Mouse (Mus musculus): Measurements from ENCODE around the gene Wdr31. TPM values are rescaled to one million over a fixed set of nuclear protein-coding genes. Genes with fewer than 3 reads are reported as not detected.
"Not testable (repeated sequence)": the region's sequence is repeated elsewhere in the genome, so short reads cannot be mapped to it uniquely, and the experiment has no call there.

Wdr31 gene
- total RNA-seq, 4 experiments from 2014 or later = 7.7 to 10.0 (median 8.5) TPM

GRCm38 (mm10) chr4:62496815-62497214 is 26.1 kb upstream of the Wdr31 start:
- peak in 1 of 2 experiments; percentile 56 for DNase-seq (ENCODE audit: low spot score in 2 of 2)

- no peak for DNase-seq (ENCODE audit: low spot score in 2 of 2)
Observed at GRCm38 (mm10) chr4:62495946-62496345, 25.2 kb upstream of the Wdr31 start.

GRCm38 (mm10) chr4:62494230-62494629 is 23.5 kb upstream of the Wdr31 start:
- DNase-seq (ENCODE audit: low spot score in 2 of 2) = no peak

GRCm38 (mm10) chr4:62492682-62493081 is 22.0 kb upstream of the Wdr31 start:
- DNase-seq (ENCODE audit: low spot score in 2 of 2) = no peak

GRCm38 (mm10) chr4:62487914-62488313 is 17.2 kb upstream of the Wdr31 start:
- DNase-seq (ENCODE audit: low spot score in 2 of 2) = no peak

- no peak for DNase-seq (ENCODE audit: low spot score in 2 of 2)
Observed at GRCm38 (mm10) chr4:62487172-62487571, 16.5 kb upstream of the Wdr31 start.

- no peak for DNase-seq (ENCODE audit: low spot score in 2 of 2)
Observed at GRCm38 (mm10) chr4:62486162-62486696, 15.5 kb upstream of the Wdr31 start.

- DNase-seq (ENCODE audit: low spot score in 2 of 2) = no peak
Observed at GRCm38 (mm10) chr4:62485450-62486161, 14.9 kb upstream of the Wdr31 start.

GRCm38 (mm10) chr4:62484928-62485327 is 14.2 kb upstream of the Wdr31 start:
- DNase-seq (ENCODE audit: low spot score in 2 of 2) = no peak

- no peak for DNase-seq (ENCODE audit: low spot score in 2 of 2)
Observed at GRCm38 (mm10) chr4:62480709-62481605, 10.3 kb upstream of the Wdr31 start.

- no peak for DNase-seq (ENCODE audit: low spot score in 2 of 2)
Observed at GRCm38 (mm10) chr4:62479937-62480708, 9.4 kb upstream of the Wdr31 start, which contains the start of gene Bspry. Gene Bspry, plus strand, starts transcription at chr4:62480053.

- DNase-seq (ENCODE audit: low spot score in 2 of 2) = not testable (repeated sequence)
Observed at GRCm38 (mm10) chr4:62479593-62479936, 8.9 kb upstream of the Wdr31 start.

GRCm38 (mm10) chr4:62477542-62478244 is 7.0 kb upstream of the Wdr31 start:
- DNase-seq (ENCODE audit: low spot score in 2 of 2) = no peak

- no peak for DNase-seq (ENCODE audit: low spot score in 2 of 2)
Observed at GRCm38 (mm10) chr4:62475793-62476192, 5.1 kb upstream of the Wdr31 start.

- no peak for DNase-seq (ENCODE audit: low spot score in 2 of 2)
Observed at GRCm38 (mm10) chr4:62475131-62475530, 4.4 kb upstream of the Wdr31 start.

- no peak for DNase-seq (ENCODE audit: low spot score in 2 of 2)
Observed at GRCm38 (mm10) chr4:62472071-62472470, 1.4 kb upstream of the Wdr31 start.

- no peak for DNase-seq (ENCODE audit: low spot score in 2 of 2)
Observed at GRCm38 (mm10) chr4:62468158-62468557, 2.5 kb downstream of the Wdr31 start.

GRCm38 (mm10) chr4:62463124-62463523 is 7.6 kb downstream of the Wdr31 start:
- no peak for DNase-seq (ENCODE audit: low spot score in 2 of 2)

- DNase-seq (ENCODE audit: low spot score in 2 of 2) = no peak
Observed at GRCm38 (mm10) chr4:62460348-62460747, 10.3 kb downstream of the Wdr31 start.

- DNase-seq (ENCODE audit: low spot score in 2 of 2) = peak; percentile 72 to 75
Observed at GRCm38 (mm10) chr4:62459081-62459480, 11.6 kb downstream of the Wdr31 start.

- no peak for DNase-seq (ENCODE audit: low spot score in 2 of 2)
Observed at GRCm38 (mm10) chr4:62454995-62455394, 15.7 kb downstream of the Wdr31 start.

All from layer of hippocampus, adult 8-10 months (tissue).